Mouse (Mus musculus): Measurements from ENCODE around the gene Dusp11.
A peak's percentile ranks its signal among the peaks of the same experiment; 100 is the strongest.

The Dusp11 gene

GRCm38 (mm10) chr6:85895061-85895648, 66.3 kb downstream of the Dusp11 start:
- peak in 1 of 2 experiments; percentile 71 for DNase-seq (ENCODE audit: inconsistent age in 2 of 2, low spot score in 1 of 2)

Measured in adrenal gland, adult (tissue).